Mouse (Mus musculus) CH12.LX (cell line): ENCODE measurements around the gene Cldn10. TPM values are rescaled to one million over a fixed set of nuclear protein-coding genes. Genes with fewer than 3 reads are reported as not detected.

ENCODE experiments used
- DNase-seq: peaks from one replicate; pipeline ENCODE4 v3.0.0-alpha.2; 2013; ENCODE audit errors: extremely low read depth
- H3K27ac ChIP-seq: 2 replicates; pipeline ENCODE4 v1.5.1; 2012; ENCODE audit warnings: low read depth, mild to moderate bottlenecking, control low read depth, moderate library complexity; ENCODE audit not compliant: insufficient read depth
- H3K27me3 ChIP-seq: replicated peaks from 2 replicates; pipeline ENCODE3; 2012; ENCODE audit warnings: inconsistent platforms
- H3K36me3 ChIP-seq, 2 experiments: replicated peaks in 1 of 2; 2 replicates each; pipeline versions ENCODE3 to v1.6.1; 2012; ENCODE audit warnings: inconsistent platforms in 1 of 2, low read length in 1 of 2, mild to moderate bottlenecking in 1 of 2, mixed read lengths in 1 of 2, moderate library complexity in 1 of 2; ENCODE audit not compliant: control insufficient read depth in 1 of 2, insufficient read depth in 1 of 2
- H3K4me1 ChIP-seq, 2 experiments: 2 replicates each; pipeline ENCODE4 v1.6.1; 2012; ENCODE audit warnings: inconsistent platforms in 1 of 2, moderate library complexity in 1 of 2; ENCODE audit not compliant: insufficient read depth in 2 of 2, control insufficient read depth in 1 of 2
- H3K4me2 ChIP-seq: 2 replicates; pipeline ENCODE4 v1.6.1; 2012; ENCODE audit warnings: low read depth, mild to moderate bottlenecking, control low read depth; ENCODE audit not compliant: poor library complexity, insufficient read depth, severe bottlenecking
- H3K4me3 ChIP-seq, 3 experiments: fragments of 150-350 bp in 1 of 3; sonication (generic) in 1 of 3; replicated peaks in 1 of 3; 2 replicates each; pipeline versions ENCODE3 to v1.5.1; 2011 to 2012; ENCODE audit warnings: low read depth in 2 of 3, low read length in 2 of 3, mild to moderate bottlenecking in 2 of 3, moderate library complexity in 2 of 3, control low read depth in 1 of 3, improper control_type of control experiment in 1 of 3, inconsistent platforms in 1 of 3, mixed read lengths in 1 of 3; ENCODE audit not compliant: poor library complexity in 1 of 3
- H3K79me2 ChIP-seq: replicated peaks from 2 replicates; pipeline ENCODE4 v1.6.1; 2012; ENCODE audit warnings: mild to moderate bottlenecking, moderate library complexity; ENCODE audit not compliant: control insufficient read depth, poor library complexity, insufficient read depth, severe bottlenecking; ENCODE audit errors: extremely low read depth
- H3K9ac ChIP-seq: 2 replicates; pipeline ENCODE4 v1.6.1; 2012; ENCODE audit warnings: low read depth, mild to moderate bottlenecking, control low read depth, moderate library complexity; ENCODE audit not compliant: insufficient read depth
- H3K9me3 ChIP-seq: replicated peaks from 2 replicates; pipeline ENCODE3; 2012; ENCODE audit warnings: low read length, inconsistent platforms, mixed read lengths
- BHLHE40 ChIP-seq: IDR thresholded peaks from 2 replicates; pipeline ENCODE4 v1.6.1; 2011; ENCODE audit warnings: mild to moderate bottlenecking, low read depth, low read length, improper control_type of control experiment
- CHD2 ChIP-seq: IDR thresholded peaks from 2 replicates; pipeline ENCODE4 v1.6.1; 2011; ENCODE audit warnings: low read length, improper control_type of control experiment
- ELF1 ChIP-seq: IDR thresholded peaks from 2 replicates; pipeline ENCODE4 v1.6.1; 2014; ENCODE audit warnings: low read depth, mild to moderate bottlenecking, inconsistent platforms, low read length, improper control_type of control experiment
- EP300 ChIP-seq: IDR thresholded peaks from 2 replicates; pipeline ENCODE4 v1.6.1; 2011; ENCODE audit warnings: low read length, improper control_type of control experiment
- ETS1 ChIP-seq: conservative IDR thresholded peaks from 2 replicates; pipeline ENCODE4 v1.6.1; 2012; ENCODE audit warnings: low read depth, mild to moderate bottlenecking, inconsistent platforms, low read length, improper control_type of control experiment, moderate library complexity
- IRF4 ChIP-seq: IDR thresholded peaks from 2 replicates; pipeline ENCODE4 v1.6.1; 2014; ENCODE audit warnings: low read depth, mild to moderate bottlenecking, inconsistent platforms, low read length, improper control_type of control experiment
- KAT2A ChIP-seq: IDR thresholded peaks from 2 replicates; pipeline ENCODE4 v1.6.1; 2012; ENCODE audit warnings: low read length, improper control_type of control experiment, inconsistent platforms; ENCODE audit not compliant: insufficient replicate concordance
- MAFK ChIP-seq: IDR thresholded peaks from 2 replicates; pipeline ENCODE4 v1.6.1; 2011; ENCODE audit warnings: low read length, improper control_type of control experiment; ENCODE audit not compliant: insufficient replicate concordance
- MAZ ChIP-seq: IDR thresholded peaks from 2 replicates; pipeline ENCODE4 v1.6.1; 2012; ENCODE audit warnings: low read depth, mild to moderate bottlenecking, inconsistent platforms, low read length, improper control_type of control experiment, moderate library complexity
- NELFE ChIP-seq: IDR thresholded peaks from 2 replicates; pipeline ENCODE4 v1.6.1; 2011; ENCODE audit warnings: low read depth, low read length, improper control_type of control experiment
- NRF1 ChIP-seq: IDR thresholded peaks from 2 replicates; pipeline ENCODE4 v1.6.1; 2014; ENCODE audit warnings: low read depth, mild to moderate bottlenecking, inconsistent platforms, low read length, improper control_type of control experiment, moderate library complexity
- POLR2AphosphoS2 ChIP-seq: IDR thresholded peaks from 2 replicates; pipeline ENCODE4 v1.6.1; 2011; ENCODE audit warnings: low read depth, low read length, improper control_type of control experiment
- SIN3A ChIP-seq: IDR thresholded peaks from 2 replicates; pipeline ENCODE4 v1.6.1; 2012; ENCODE audit warnings: low read length, improper control_type of control experiment, inconsistent platforms
- SMC3 ChIP-seq: IDR thresholded peaks from 2 replicates; pipeline ENCODE4 v1.6.1; 2011; ENCODE audit warnings: low read depth, low read length, improper control_type of control experiment
- ZMIZ1 ChIP-seq: IDR thresholded peaks from 2 replicates; pipeline ENCODE4 v1.6.1; 2012; ENCODE audit warnings: low read depth, mild to moderate bottlenecking, inconsistent platforms, low read length, improper control_type of control experiment
- ZNF384 ChIP-seq: IDR thresholded peaks from 2 replicates; pipeline ENCODE4 v1.6.1; 2012; ENCODE audit warnings: low read depth, low read length, improper control_type of control experiment, inconsistent platforms
- dilution Hi-C: fragments of 300-500 bp; cut with MboI; formaldehyde crosslinking; loops from 2 replicates; pipeline ENCODE4 v1.14.3; 2020; ENCODE audit warnings: low sequenced_read_pairs; ENCODE audit not compliant: extremely low pct_unique_long_range_greater_than_20kb, extremely low pct_ligation_motif_present
- in situ Hi-C: fragments of 300-500 bp; cut with MboI; formaldehyde crosslinking; loops from 3 replicates; pipeline ENCODE4 v1.14.3; 2019; ENCODE audit warnings: low sequenced_read_pairs, low pct_ligation_motif_present, low pct_unique_long_range_greater_than_20kb, mixed read lengths
- polyA plus RNA-seq: library from polyadenylated mRNA; unstranded; fragments of >175 nt; gene quantifications from 2 replicates; pipeline ENCODE4 v1.2.1, GENCODE M21; 2012; ENCODE audit warnings: low read depth; ENCODE audit not compliant: insufficient read length
- total RNA-seq, 2 experiments: library from RNA; depleted of rRNA; stranded (reverse); fragments of 300-350 nt in 1 of 2; fragments of >200 nt in 1 of 2; gene quantifications; 2 replicates each; pipeline ENCODE4 v1.2.3; 2012 to 2014

Cldn10 gene
- total and polyA plus RNA-seq, 3 experiments, result not detected

GRCm38 (mm10) chr14:118777478-118777877 lies 10.2 kb upstream of the Cldn10 start:
- Histone ChIP-seq H3K79me2 (no peaks in the 10 kb centered on the region), H3K4me2 (no peak overlapping the region), H3K4me1 (0 out of 4 replicates have a peak, but pooled peaks cover 0 to 4% of the 10 kb centered on the region in 2 experiments)

GRCm38 (mm10) chr14:118781601-118782000 lies 6.1 kb upstream of the Cldn10 start:
- dilution Hi-C loops (no loop called here), in situ Hi-C loops (no loop called here)
- no peaks in the 10 kb centered on the region for H3K9me3 ChIP-seq
- no peaks in the 10 kb centered on the region for H3K36me3 ChIP-seq
- no peaks in the 10 kb centered on the region for H3K79me2 ChIP-seq
- no peaks in the 10 kb centered on the region for H3K27me3 ChIP-seq
- no peak overlapping the region for H3K9ac ChIP-seq
- H3K4me1 ChIP-seq, result no peaks in the 10 kb centered on the region
- H3K4me2 ChIP-seq, result no peak overlapping the region
- H3K27ac ChIP-seq, result no peak overlapping the region
- DNase-seq, result no peak
- TF ChIP-seq BHLHE40 (no peak), CHD2 (no peak), EP300 (no peak), SMC3 (no peak), MAZ (no peak), ZNF384 (no peak), NRF1 (no peak), ZMIZ1 (no peak), MAFK (no peak)
- H3K4me3 ChIP-seq, result no peak overlapping the region

More at GRCm38 (mm10) chr14:118777478-118777877, 10.2 kb upstream of the Cldn10 start:
- no peak for TF ChIP-seq IRF4
- TF ChIP-seq MAZ, result no peak
- TF ChIP-seq CHD2, result no peak
- no peak for TF ChIP-seq NRF1
- no peak for TF ChIP-seq ETS1
- no peak for TF ChIP-seq NELFE
- TF ChIP-seq KAT2A, result no peak
- no peak for TF ChIP-seq SMC3
- TF ChIP-seq POLR2AphosphoS2, result no peak
- no peak for TF ChIP-seq ZNF384
- no peak for TF ChIP-seq ELF1
- no peak for TF ChIP-seq SIN3A
- TF ChIP-seq, all 38 proteins: peak for 0
- dilution Hi-C loops (no loop called here), in situ Hi-C loops (no loop called here)
- Histone ChIP-seq H3K4me3 (no peak overlapping the region), H3K9me3 (peaks cover 3% of the 10 kb centered on the region), H3K27me3 (no peaks in the 10 kb centered on the region), H3K9ac (no peak overlapping the region), H3K27ac (no peak overlapping the region), H3K36me3 (no peaks in the 10 kb centered on the region)
- DNase-seq, result no peak
